ENCODE assay signal across 7 mouse cellular contexts in genomic region chr13:110139339-110139738, GRCm38 (mm10).
DNase-seq lines count a peak whose midpoint lies in the region.

No protein-coding gene starts in this region.

- DNase-seq in left cerebral cortex, adult 18-20 months (ENCODE audit: low spot score in 2 of 2): peak; percentile 37 to 58
- no peak for DNase-seq in left cerebral cortex, adult 11 months (ENCODE audit: low spot score)
- DNase-seq in cerebellum, postnatal 10 days: peak; percentile 83 to 87
- DNase-seq in large intestine, adult 2 months (ENCODE audit: low read depth, low spot score): peak; percentile 18
- peak; percentile 70 to 78 for DNase-seq in right cerebral cortex, postnatal 10 days (ENCODE audit: low spot score in 2 of 2)
- no peak for DNase-seq in testis, postnatal 10 days (ENCODE audit: low spot score)
- no peak for DNase-seq in kidney, adult 9 months

- WGBS in large intestine, adult 2 months: 28% methylated on average over 5 of the region's 5 CpGs

Comparison
In these comparisons a context has a peak if more than half of its experiments do, and no peak if none do; other contexts are left out.
1. DNase-seq: peak in left cerebral cortex, adult 18-20 months (2 of 2), cerebellum, postnatal 10 days (2 of 2), large intestine, adult 2 months (single experiment) and right cerebral cortex, postnatal 10 days (2 of 2); none in left cerebral cortex, adult 11 months (single experiment), testis, postnatal 10 days (single experiment) and kidney, adult 9 months (single experiment).